Mouse (Mus musculus): ENCODE results near the gene Zfc3h1. TPM values are rescaled to one million over a fixed set of nuclear protein-coding genes. Genes with fewer than 3 reads are reported as not detected.

The Zfc3h1 gene
- polyA plus RNA-seq, 1 experiment from 2014 or later, result 26.1 TPM

- Histone ChIP-seq H3K4me1 (peaks cover 27% of the 10 kb centered on the region), H3K4me3 (replicated peaks) (no peak overlapping the region), H3K27me3 (no peaks in the 10 kb centered on the region), H3K36me3 (replicated peaks) (peaks cover 29% of the 10 kb centered on the region; the same call in 1 of the 2 replicates), H3K4me2 (no peak overlapping the region), H3K27ac (no peak overlapping the region), H3K9ac (no peak overlapping the region), H3K9me3 (no peaks in the 10 kb centered on the region)
- ATAC-seq (ENCODE audit: low FRiP score), result no peak
- WGBS, result 93% methylated on average over 4 of the region's 4 CpGs
Observed at GRCm38 (mm10) chr10:115391076-115391475, 6.3 kb downstream of the Zfc3h1 start.

- no peaks in the 10 kb centered on the region for H3K27me3 ChIP-seq
- H3K4me3 ChIP-seq (replicated peaks), result no peak overlapping the region
- no peaks in the 10 kb centered on the region for H3K9me3 ChIP-seq
- peaks cover 19% of the 10 kb centered on the region for H3K4me1 ChIP-seq
- no peak overlapping the region for H3K27ac ChIP-seq
- ATAC-seq (ENCODE audit: low FRiP score), result no peak
- no peak overlapping the region for H3K9ac ChIP-seq
- no peak overlapping the region for H3K4me2 ChIP-seq
- H3K36me3 ChIP-seq (replicated peaks), result peaks cover 31% of the 10 kb centered on the region; the same call in 1 of the 2 replicates
- WGBS, result 90% methylated on average over 1 of the region's 1 CpGs
Observed at GRCm38 (mm10) chr10:115391896-115392295, 7.1 kb downstream of the Zfc3h1 start.

- Histone ChIP-seq H3K9ac (no peak overlapping the region), H3K27ac (no peak overlapping the region), H3K27me3 (no peaks in the 10 kb centered on the region), H3K9me3 (no peaks in the 10 kb centered on the region), H3K4me2 (no peak overlapping the region), H3K4me1 (no peaks in the 10 kb centered on the region), H3K36me3 (replicated peaks) (peaks cover 64% of the 10 kb centered on the region), H3K4me3 (replicated peaks) (no peak overlapping the region)
- 68% methylated on average over 6 of the region's 6 CpGs for WGBS
- no peak for ATAC-seq (ENCODE audit: low FRiP score)
Observed at GRCm38 (mm10) chr10:115406393-115406792, 21.6 kb downstream of the Zfc3h1 start.

- no peak overlapping the region for H3K4me3 ChIP-seq (replicated peaks)
- no peak overlapping the region for H3K27ac ChIP-seq
- WGBS, result 89% methylated on average over 2 of the region's 2 CpGs
- H3K9ac ChIP-seq, result no peak overlapping the region
- H3K9me3 ChIP-seq, result no peaks in the 10 kb centered on the region
- H3K27me3 ChIP-seq, result no peaks in the 10 kb centered on the region
- ATAC-seq (ENCODE audit: low FRiP score), result no peak
- no peak overlapping the region for H3K4me2 ChIP-seq
- peaks cover 71% of the 10 kb centered on the region for H3K36me3 ChIP-seq (replicated peaks)
- no peaks in the 10 kb centered on the region for H3K4me1 ChIP-seq
Observed at GRCm38 (mm10) chr10:115413496-115413895, 28.7 kb downstream of the Zfc3h1 start.

GRCm38 (mm10) chr10:115414056-115414455 lies 29.3 kb downstream of the Zfc3h1 start:
- 87% methylated on average over 3 of the region's 3 CpGs for WGBS

GRCm38 (mm10) chr10:115421976-115422375 lies 37.2 kb downstream of the Zfc3h1 start:
- H3K27ac ChIP-seq, result no peak overlapping the region
- no peak overlapping the region for H3K9ac ChIP-seq
- no peaks in the 10 kb centered on the region for H3K27me3 ChIP-seq
- H3K4me1 ChIP-seq, result no peaks in the 10 kb centered on the region
- H3K9me3 ChIP-seq, result no peaks in the 10 kb centered on the region
- no peak overlapping the region for H3K4me2 ChIP-seq
- 83% methylated on average over 4 of the region's 4 CpGs for WGBS
- no peak overlapping the region for H3K4me3 ChIP-seq (replicated peaks)
- no peak for ATAC-seq (ENCODE audit: low FRiP score)
- peaks cover 46% of the 10 kb centered on the region for H3K36me3 ChIP-seq (replicated peaks)

More at GRCm38 (mm10) chr10:115414056-115414455, 29.3 kb downstream of the Zfc3h1 start:
- H3K36me3 ChIP-seq (replicated peaks), result peaks cover 73% of the 10 kb centered on the region
- no peak for ATAC-seq (ENCODE audit: low FRiP score)
- H3K4me1 ChIP-seq, result no peaks in the 10 kb centered on the region
- H3K4me3 ChIP-seq (replicated peaks), result no peak overlapping the region
- no peaks in the 10 kb centered on the region for H3K9me3 ChIP-seq
- H3K27ac ChIP-seq, result no peak overlapping the region
- H3K9ac ChIP-seq, result no peak overlapping the region
- H3K27me3 ChIP-seq, result no peaks in the 10 kb centered on the region
- H3K4me2 ChIP-seq, result no peak overlapping the region

- Histone ChIP-seq H3K27ac (no peak overlapping the region), H3K4me1 (no peaks in the 10 kb centered on the region), H3K9me3 (no peaks in the 10 kb centered on the region), H3K4me3 (replicated peaks) (no peak overlapping the region), H3K9ac (no peak overlapping the region), H3K27me3 (no peaks in the 10 kb centered on the region), H3K36me3 (replicated peaks) (peaks cover 57% of the 10 kb centered on the region), H3K4me2 (no peak overlapping the region)
- ATAC-seq (ENCODE audit: low FRiP score), result no peak
- 60% methylated on average over 2 of the region's 2 CpGs for WGBS
Observed at GRCm38 (mm10) chr10:115425351-115425750, 40.6 kb downstream of the Zfc3h1 start.

- Histone ChIP-seq H3K4me2 (no peak overlapping the region), H3K27me3 (no peaks in the 10 kb centered on the region), H3K9ac (no peak overlapping the region), H3K36me3 (replicated peaks) (peaks cover 26% of the 10 kb centered on the region), H3K4me3 (replicated peaks) (no peak overlapping the region), H3K9me3 (no peaks in the 10 kb centered on the region), H3K27ac (no peak overlapping the region), H3K4me1 (no peaks in the 10 kb centered on the region)
- WGBS, result 86% methylated on average over 4 of the region's 4 CpGs
- no peak for ATAC-seq (ENCODE audit: low FRiP score)
Observed at GRCm38 (mm10) chr10:115437286-115437685, 52.5 kb downstream of the Zfc3h1 start.

GRCm38 (mm10) chr10:115448614-115449013 lies 63.9 kb downstream of the Zfc3h1 start:
- no peak overlapping the region for H3K4me3 ChIP-seq (replicated peaks)
- WGBS, result 93% methylated on average over 13 of the region's 13 CpGs
- H3K27me3 ChIP-seq, result no peaks in the 10 kb centered on the region
- no peaks in the 10 kb centered on the region for H3K36me3 ChIP-seq (replicated peaks)
- H3K27ac ChIP-seq, result no peak overlapping the region
- H3K9me3 ChIP-seq, result peaks cover 3% of the 10 kb centered on the region; the same call in 1 of the 2 replicates
- H3K4me2 ChIP-seq, result no peak overlapping the region
- no peak overlapping the region for H3K9ac ChIP-seq
- no peaks in the 10 kb centered on the region for H3K4me1 ChIP-seq
- no peak for ATAC-seq (ENCODE audit: low FRiP score)

- Histone ChIP-seq H3K4me1 (no peaks in the 10 kb centered on the region), H3K27me3 (peaks cover 29% of the 10 kb centered on the region)
- 77% methylated on average over 6 of the region's 6 CpGs for WGBS
Observed at GRCm38 (mm10) chr10:115457368-115458021, 72.7 kb downstream of the Zfc3h1 start.

GRCm38 (mm10) chr10:115462646-115463045 lies 77.9 kb downstream of the Zfc3h1 start:
- H3K4me3 ChIP-seq (replicated peaks), result no peak overlapping the region
- no peaks in the 10 kb centered on the region for H3K36me3 ChIP-seq (replicated peaks)
- no peaks in the 10 kb centered on the region for H3K4me1 ChIP-seq
- ATAC-seq (ENCODE audit: low FRiP score), result no peak
- no peak overlapping the region for H3K27ac ChIP-seq
- H3K4me2 ChIP-seq, result no peak overlapping the region
- H3K9me3 ChIP-seq, result no peaks in the 10 kb centered on the region
- WGBS, result 80% methylated on average over 5 of the region's 5 CpGs
- no peak overlapping the region for H3K9ac ChIP-seq
- H3K27me3 ChIP-seq, result peaks cover 60% of the 10 kb centered on the region

More at GRCm38 (mm10) chr10:115457368-115458021, 72.7 kb downstream of the Zfc3h1 start:
- Histone ChIP-seq H3K9me3 (no peaks in the 10 kb centered on the region), H3K36me3 (replicated peaks) (no peaks in the 10 kb centered on the region), H3K9ac (no peak overlapping the region), H3K27ac (no peak overlapping the region), H3K4me3 (replicated peaks) (no peak overlapping the region), H3K4me2 (no peak overlapping the region)
- ATAC-seq (ENCODE audit: low FRiP score), result no peak

- H3K36me3 ChIP-seq (replicated peaks), result no peaks in the 10 kb centered on the region
- H3K9ac ChIP-seq, result no peak overlapping the region
- no peak for ATAC-seq (ENCODE audit: low FRiP score)
- H3K27ac ChIP-seq, result no peak overlapping the region
- no peak overlapping the region for H3K4me2 ChIP-seq
- no peak overlapping the region for H3K4me3 ChIP-seq (replicated peaks)
- 87% methylated on average over 7 of the region's 7 CpGs for WGBS
- H3K27me3 ChIP-seq, result peaks cover 67% of the 10 kb centered on the region
- no peaks in the 10 kb centered on the region for H3K9me3 ChIP-seq
- H3K4me1 ChIP-seq, result no peaks in the 10 kb centered on the region; the same call in 1 of the 2 replicates
Observed at GRCm38 (mm10) chr10:115465072-115465471, 80.3 kb downstream of the Zfc3h1 start.

- ATAC-seq (ENCODE audit: low FRiP score), result no peak
- Histone ChIP-seq H3K27me3 (peaks cover 74% of the 10 kb centered on the region), H3K4me3 (replicated peaks) (no peak overlapping the region)
Observed at GRCm38 (mm10) chr10:115465778-115466177, 81.0 kb downstream of the Zfc3h1 start.

More at GRCm38 (mm10) chr10:115465778-115466177, 81.0 kb downstream of the Zfc3h1 start:
- Histone ChIP-seq H3K4me2 (no peak overlapping the region), H3K36me3 (replicated peaks) (no peaks in the 10 kb centered on the region), H3K27ac (no peak overlapping the region), H3K9me3 (no peaks in the 10 kb centered on the region), H3K4me1 (peaks cover 4% of the 10 kb centered on the region; the same call in 1 of the 2 replicates), H3K9ac (no peak overlapping the region)
- WGBS, result 85% methylated on average over 6 of the region's 6 CpGs

Measured in forebrain, embryonic 12.5 days (tissue).